27 mouse cellular contexts compared by ENCODE assay signal in the genomic region with DNA sequence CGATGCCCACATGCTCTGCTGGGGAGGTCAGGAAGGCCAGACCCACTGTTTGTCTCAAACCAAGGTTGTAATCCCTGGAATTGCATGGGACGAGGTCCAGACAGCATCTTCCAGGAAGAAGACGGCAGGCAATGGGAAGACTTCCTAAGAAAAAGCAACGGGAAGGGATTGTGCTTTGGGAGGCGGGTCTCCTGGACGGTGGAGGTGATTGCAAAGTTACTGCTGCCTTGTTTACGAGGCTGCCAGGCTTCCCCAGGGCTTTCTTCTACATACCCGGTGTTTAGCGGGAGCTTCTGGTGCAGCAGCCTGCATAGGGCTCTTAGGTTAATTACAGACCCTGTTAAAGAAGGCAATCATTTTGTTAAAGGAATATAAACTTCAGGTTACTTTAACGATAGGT. TPM values are rescaled to one million over a fixed set of nuclear protein-coding genes. Genes with fewer than 3 reads are reported as not detected.
A peak's percentile ranks its signal among the peaks of the same experiment; 100 is the strongest.
DNase-seq lines count a peak whose midpoint lies in the region; ATAC-seq lines count a peak whose summit lies in the region.
"Had no signal": no experiment of that assay in that cellular context is flagged by ENCODE, and none has a peak within 500 bp of the region (broad histone marks: within the 10 kb centered on the region; RNA-seq: fewer than 3 reads in every experiment).

No protein-coding gene starts in this region.

- 67% methylated on average over 10 of the region's 10 CpGs for WGBS in lung, embryonic 16.5 days
- WGBS in limb, embryonic 10.5 days: 43% methylated on average over 10 of the region's 10 CpGs
- WGBS in limb, embryonic 15.5 days: 32% methylated on average over 10 of the region's 10 CpGs

- H3K9me3 ChIP-seq in lung, embryonic 16.5 days (ENCODE audit: control insufficient read depth, low read length): no peaks in the 10 kb centered on the region
- no peaks in the 10 kb centered on the region for H3K9me3 ChIP-seq in limb, embryonic 10.5 days (replicated peaks)
- H3K9me3 ChIP-seq in limb, embryonic 15.5 days: no peaks in the 10 kb centered on the region
- H3K9me3 ChIP-seq: embryonic facial prominence, embryonic 15.5 days; forebrain, embryonic 13.5 days; heart, embryonic 12.5 days; hindbrain, embryonic 15.5 days; midbrain, embryonic 13.5 days; neural tube, embryonic 15.5 days had no signal

- H3K4me3 ChIP-seq in lung, embryonic 16.5 days (ENCODE audit: low read length): no peak overlapping the region
- H3K4me3 ChIP-seq in limb, embryonic 10.5 days: no peak overlapping the region
- no peak overlapping the region for H3K4me3 ChIP-seq in limb, embryonic 15.5 days
- H3K4me3 ChIP-seq: embryonic facial prominence, embryonic 15.5 days; forebrain, embryonic 13.5 days; heart, embryonic 12.5 days; hindbrain, embryonic 15.5 days; midbrain, embryonic 13.5 days; neural tube, embryonic 15.5 days had no signal

- no peaks in the 10 kb centered on the region for H3K27me3 ChIP-seq in lung, embryonic 16.5 days (ENCODE audit: control insufficient read depth, insufficient read depth, low read depth, low read length)
- no peaks in the 10 kb centered on the region for H3K27me3 ChIP-seq in limb, embryonic 10.5 days (ENCODE audit: low read depth, poor library complexity, severe bottlenecking)
- no peaks in the 10 kb centered on the region for H3K27me3 ChIP-seq in limb, embryonic 15.5 days
- H3K27me3 ChIP-seq: embryonic facial prominence, embryonic 15.5 days; forebrain, embryonic 13.5 days; heart, embryonic 12.5 days; hindbrain, embryonic 15.5 days; midbrain, embryonic 13.5 days; neural tube, embryonic 15.5 days had no signal

- peak; percentile 25 for DNase-seq in kidney, postnatal 10 days
- no peak for DNase-seq in kidney, adult 8-10 months
- no peak for DNase-seq in lung, postnatal 4 days
- DNase-seq in limb, embryonic 10.5 days (ENCODE audit: low spot score): no peak
- DNase-seq in ovary, postnatal 14 days (ENCODE audit: low spot score): no peak
- DNase-seq: adrenal gland, postnatal 36 days; B cell, adult 2 months; cerebellum, adult 18-20 months; cerebellum, postnatal 14 days; gastrocnemius, postnatal 36 days; heart, adult 18-20 months; kidney, adult 18-20 months; kidney, postnatal 14 days; left cerebral cortex, postnatal 4 days; right cerebral cortex, adult 18-20 months; spleen, adult 18-20 months; thymus, adult 18-20 months; thymus, postnatal 25 days had no signal

- H3K36me3 ChIP-seq in lung, embryonic 16.5 days (ENCODE audit: control insufficient read depth, insufficient read depth, low read length): 0 out of 2 replicates have a peak, but pooled peaks cover 3% of the 10 kb centered on the region
- H3K36me3 ChIP-seq in limb, embryonic 10.5 days: peaks cover 14% of the 10 kb centered on the region
- 0 out of 2 replicates have a peak, but pooled peaks cover 3% of the 10 kb centered on the region for H3K36me3 ChIP-seq in limb, embryonic 15.5 days
- H3K36me3 ChIP-seq: embryonic facial prominence, embryonic 15.5 days; heart, embryonic 12.5 days; hindbrain, embryonic 15.5 days; midbrain, embryonic 13.5 days; neural tube, embryonic 15.5 days had no signal

- no peak for ATAC-seq in lung, embryonic 16.5 days (ENCODE audit: low read depth)
- ATAC-seq in limb, embryonic 15.5 days (ENCODE audit: insufficient number of reproducible peaks, low FRiP score, low TSS enrichment, low read depth): no peak
- ATAC-seq: forebrain, embryonic 13.5 days; midbrain, embryonic 13.5 days had no signal

- H3K9ac ChIP-seq in lung, embryonic 16.5 days (ENCODE audit: low read length): no peak overlapping the region
- H3K9ac ChIP-seq in limb, embryonic 15.5 days: no peak overlapping the region
- H3K9ac ChIP-seq: embryonic facial prominence, embryonic 15.5 days; forebrain, embryonic 13.5 days; heart, embryonic 12.5 days; hindbrain, embryonic 15.5 days; midbrain, embryonic 13.5 days; neural tube, embryonic 15.5 days had no signal

- H3K4me1 ChIP-seq in lung, embryonic 16.5 days (replicated peaks; ENCODE audit: control insufficient read depth, insufficient read depth, low read length): peaks cover 85% of the 10 kb centered on the region
- peaks cover 74% of the 10 kb centered on the region for H3K4me1 ChIP-seq in limb, embryonic 10.5 days
- peaks cover 72% of the 10 kb centered on the region for H3K4me1 ChIP-seq in limb, embryonic 15.5 days

- no peak overlapping the region for H3K4me2 ChIP-seq in lung, embryonic 16.5 days (ENCODE audit: low read depth, low read length)
- H3K4me2 ChIP-seq in limb, embryonic 15.5 days: no peak overlapping the region
- H3K4me2 ChIP-seq: embryonic facial prominence, embryonic 15.5 days; forebrain, embryonic 13.5 days; heart, embryonic 12.5 days; hindbrain, embryonic 15.5 days; liver, embryonic 11.5 days; midbrain, embryonic 13.5 days; neural tube, embryonic 15.5 days had no signal

- H3K27ac ChIP-seq in lung, embryonic 16.5 days (ENCODE audit: low read length): 0 out of 2 replicates have a peak overlapping the region, but pooled peaks have one; percentile 18
- 0 out of 2 replicates have a peak overlapping the region, but pooled peaks have one; percentile 11 for H3K27ac ChIP-seq in limb, embryonic 10.5 days
- H3K27ac ChIP-seq in limb, embryonic 15.5 days: 0 out of 2 replicates have a peak overlapping the region, but pooled peaks have one; percentile 19
- H3K27ac ChIP-seq: forebrain, embryonic 13.5 days; midbrain, embryonic 13.5 days; neural tube, embryonic 15.5 days had no signal

RNA-seq across cellular contexts. Expression of gene Tcp11, which starts 52.2 kb away (rescaled TPM):
- 5.2 and 5.5 TPM in 2 replicates for polyA plus RNA-seq in lung, embryonic 16.5 days (2015; fragmentation: Nextera tagmentation; extraction: Ambion mirVana)
- 0.97 and 1.1 TPM in 2 replicates for polyA plus RNA-seq in limb, embryonic 10.5 days (2016; fragmentation: Nextera tagmentation; extraction: Ambion mirVana)
- 1.5 TPM in 2 replicates for polyA plus RNA-seq in limb, embryonic 15.5 days (2015; fragmentation: Nextera tagmentation; extraction: Ambion mirVana)
